Mouse (Mus musculus): ENCODE results near the gene Mad2l2.

DNA sequence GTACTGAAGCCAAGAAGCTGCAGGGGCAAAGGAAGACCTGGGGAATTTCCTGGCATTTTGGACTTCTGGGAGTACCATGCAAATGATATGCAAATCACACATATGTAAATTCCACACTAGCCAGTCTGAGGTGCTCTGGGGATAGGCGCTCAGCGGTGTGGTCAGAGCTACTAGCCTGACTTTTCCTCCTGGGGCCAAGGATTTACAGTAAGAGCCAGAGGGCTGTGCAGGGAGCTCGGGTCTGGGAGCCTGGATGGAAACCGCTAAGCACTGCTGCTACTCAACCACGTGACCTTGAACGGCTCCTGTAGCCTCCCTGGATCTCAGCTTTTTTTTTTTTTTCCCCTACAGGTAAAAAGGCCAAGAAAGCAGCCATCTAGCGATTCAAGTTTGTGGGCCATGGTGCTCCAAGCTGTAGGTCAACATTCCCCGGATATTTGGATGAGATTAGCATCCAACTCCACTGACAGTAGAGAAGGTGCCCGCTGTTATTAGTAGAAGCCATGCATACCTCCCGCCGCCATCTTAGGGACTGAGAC, 62.6 kb downstream of the Mad2l2 start:
- no peak for TF ChIP-seq ZC3H11A (IDR thresholded peaks at IDR 0.05; ENCODE audit: borderline replicate concordance, low read depth, low read length)
- no peak for TF ChIP-seq CHD2 (IDR thresholded peaks at IDR 0.05; ENCODE audit: low read depth, low read length)
